Comparison of ENCODE assay signal across 8 mouse cellular contexts in genomic region chr8:84256458-84256821, GRCm38 (mm10). TPM values are rescaled to one million over a fixed set of nuclear protein-coding genes. Genes with fewer than 3 reads are reported as not detected.
DNase-seq lines count a peak whose midpoint lies in the region; ATAC-seq lines count a peak whose summit lies in the region.

No protein-coding gene starts in this region.

- ATAC-seq in hindbrain, embryonic 11.5 days (ENCODE audit: low FRiP score) = peak; percentile 28; the same call in 1 of the 2 replicates
- ATAC-seq in liver, embryonic 16.5 days (ENCODE audit: low read depth) = peak; percentile 31
- ATAC-seq in neural tube, embryonic 15.5 days (ENCODE audit: low FRiP score) = peak; percentile 36; the same call in 1 of the 2 replicates

- H3K4me1 ChIP-seq in hindbrain, embryonic 11.5 days (replicated peaks; ENCODE audit: control insufficient read depth, insufficient read depth, low read length) = 0 out of 2 replicates have a peak, but pooled peaks cover 5% of the 10 kb centered on the region
- peaks cover 17% of the 10 kb centered on the region for H3K4me1 ChIP-seq in liver, embryonic 16.5 days (ENCODE audit: control insufficient read depth, low read depth, low read length)
- peaks cover 20% of the 10 kb centered on the region for H3K4me1 ChIP-seq in neural tube, embryonic 15.5 days

- no peaks in the 10 kb centered on the region for H3K27me3 ChIP-seq in hindbrain, embryonic 11.5 days (ENCODE audit: control insufficient read depth, insufficient read depth, low read length)
- H3K27me3 ChIP-seq in liver, embryonic 16.5 days (ENCODE audit: control insufficient read depth, insufficient read depth, low read depth, low read length) = no peaks in the 10 kb centered on the region
- H3K27me3 ChIP-seq in neural tube, embryonic 15.5 days (replicated peaks) = no peaks in the 10 kb centered on the region

- peak; percentile 52 for DNase-seq in cerebellum, adult 11-12 months
- DNase-seq in cerebellum, postnatal 10 days = no peak
- DNase-seq in thymus, postnatal 0 days (ENCODE audit: low spot score) = peak; percentile 44
- no peak for DNase-seq in thymus, postnatal 25 days
- peak; percentile 60 for DNase-seq in hindbrain, embryonic 11.5 days (ENCODE audit: low spot score)
- DNase-seq in thymus, postnatal 10 days (ENCODE audit: low spot score in 2 of 2) = no peak

- peak overlapping the region; percentile 74 for H3K9ac ChIP-seq in hindbrain, embryonic 11.5 days (ENCODE audit: low read depth, low read length)
- peak overlapping the region; percentile 78 for H3K9ac ChIP-seq in liver, embryonic 16.5 days (ENCODE audit: low read depth, low read length)
- H3K9ac ChIP-seq in neural tube, embryonic 15.5 days (replicated peaks) = peak overlapping the region; percentile 85

- WGBS in hindbrain, embryonic 11.5 days = 17% methylated on average over 6 of the region's 6 CpGs
- WGBS in liver, embryonic 16.5 days (ENCODE audit: insufficient replicate concordance) = 11% methylated on average over 6 of the region's 6 CpGs
- 14% methylated on average over 6 of the region's 6 CpGs for WGBS in neural tube, embryonic 15.5 days

- peak overlapping the region; percentile 84; the same call in 1 of the 2 replicates for H3K27ac ChIP-seq in hindbrain, embryonic 11.5 days (ENCODE audit: low read depth, low read length)
- H3K27ac ChIP-seq in liver, embryonic 16.5 days (ENCODE audit: low read length) = peak overlapping the region; percentile 90
- H3K27ac ChIP-seq in neural tube, embryonic 15.5 days (replicated peaks) = peak overlapping the region; percentile 93

- peaks cover 6% of the 10 kb centered on the region; the same call in 1 of the 2 replicates for H3K36me3 ChIP-seq in hindbrain, embryonic 11.5 days (ENCODE audit: control insufficient read depth, insufficient read depth, low read length)
- peaks cover 8% of the 10 kb centered on the region for H3K36me3 ChIP-seq in liver, embryonic 16.5 days (ENCODE audit: control insufficient read depth, insufficient read depth)
- H3K36me3 ChIP-seq in neural tube, embryonic 15.5 days = peaks cover 70% of the 10 kb centered on the region

- H3K4me2 ChIP-seq in hindbrain, embryonic 11.5 days (replicated peaks; ENCODE audit: low read depth, low read length) = peak overlapping the region; percentile 94
- H3K4me2 ChIP-seq in liver, embryonic 16.5 days (ENCODE audit: low read depth, low read length) = peak overlapping the region; percentile 100
- peak overlapping the region; percentile 94 for H3K4me2 ChIP-seq in neural tube, embryonic 15.5 days

- H3K4me3 ChIP-seq in hindbrain, embryonic 11.5 days (ENCODE audit: low read depth, low read length) = peak overlapping the region; percentile 72
- peak overlapping the region; percentile 78 for H3K4me3 ChIP-seq in liver, embryonic 16.5 days (ENCODE audit: low read depth, low read length)
- peak overlapping the region; percentile 78 for H3K4me3 ChIP-seq in neural tube, embryonic 15.5 days (replicated peaks)

- no peaks in the 10 kb centered on the region for H3K9me3 ChIP-seq in hindbrain, embryonic 11.5 days (ENCODE audit: control insufficient read depth, low read length)
- H3K9me3 ChIP-seq in liver, embryonic 16.5 days (replicated peaks; ENCODE audit: control insufficient read depth, low read length) = no peaks in the 10 kb centered on the region
- H3K9me3 ChIP-seq in neural tube, embryonic 15.5 days (replicated peaks) = no peaks in the 10 kb centered on the region

RNA-seq across cellular contexts. Expression of gene Mri1, which starts 0.7 kb away (rescaled TPM):
- polyA plus RNA-seq in thymus, postnatal 0 days (2015; fragmentation: Nextera tagmentation; extraction: Ambion mirVana) = 80.0 and 85.4 TPM in 2 replicates
- 49.8 and 51.2 TPM in 2 replicates for polyA plus RNA-seq in hindbrain, embryonic 11.5 days (2014; fragmentation: Nextera tagmentation; extraction: Ambion mirVana)
- 27.1 and 27.9 TPM in 2 replicates for polyA plus RNA-seq in liver, embryonic 16.5 days (2015; fragmentation: Nextera tagmentation; extraction: Ambion mirVana)
- polyA plus RNA-seq in neural tube, embryonic 15.5 days (2015; fragmentation: Nextera tagmentation; extraction: Ambion mirVana) = 51.5 and 58.8 TPM in 2 replicates

RNA-seq across cellular contexts. Expression of gene D8Ertd738e, which starts 6.9 kb away (rescaled TPM):
- 403 and 424 TPM in 2 replicates for polyA plus RNA-seq in thymus, postnatal 0 days (2015; fragmentation: Nextera tagmentation; extraction: Ambion mirVana)
- polyA plus RNA-seq in hindbrain, embryonic 11.5 days (2014; fragmentation: Nextera tagmentation; extraction: Ambion mirVana) = 298 and 313 TPM in 2 replicates
- 175 and 185 TPM in 2 replicates for polyA plus RNA-seq in liver, embryonic 16.5 days (2015; fragmentation: Nextera tagmentation; extraction: Ambion mirVana)
- polyA plus RNA-seq in neural tube, embryonic 15.5 days (2015; fragmentation: Nextera tagmentation; extraction: Ambion mirVana) = 263 and 280 TPM in 2 replicates

RNA-seq across cellular contexts. Expression of gene Ccdc130, which starts 13.7 kb away (rescaled TPM):
- polyA plus RNA-seq in thymus, postnatal 0 days (2015; fragmentation: Nextera tagmentation; extraction: Ambion mirVana) = 19.7 and 24.5 TPM in 2 replicates
- polyA plus RNA-seq in hindbrain, embryonic 11.5 days (2014; fragmentation: Nextera tagmentation; extraction: Ambion mirVana) = 21.3 and 27.4 TPM in 2 replicates
- 5.6 and 6.2 TPM in 2 replicates for polyA plus RNA-seq in liver, embryonic 16.5 days (2015; fragmentation: Nextera tagmentation; extraction: Ambion mirVana)
- 22.1 and 23.0 TPM in 2 replicates for polyA plus RNA-seq in neural tube, embryonic 15.5 days (2015; fragmentation: Nextera tagmentation; extraction: Ambion mirVana)

RNA-seq across cellular contexts. Expression of gene Zswim4, which starts 19.6 kb away (rescaled TPM):
- 12.7 and 13.2 TPM in 2 replicates for polyA plus RNA-seq in thymus, postnatal 0 days (2015; fragmentation: Nextera tagmentation; extraction: Ambion mirVana)
- 22.5 and 26.1 TPM in 2 replicates for polyA plus RNA-seq in hindbrain, embryonic 11.5 days (2014; fragmentation: Nextera tagmentation; extraction: Ambion mirVana)
- 2.2 and 2.8 TPM in 2 replicates for polyA plus RNA-seq in liver, embryonic 16.5 days (2015; fragmentation: Nextera tagmentation; extraction: Ambion mirVana)
- 14.8 and 16.0 TPM in 2 replicates for polyA plus RNA-seq in neural tube, embryonic 15.5 days (2015; fragmentation: Nextera tagmentation; extraction: Ambion mirVana)

Comparison
In these comparisons a context has a peak if more than half of its experiments do, and no peak if none do; other contexts are left out.
1. DNase-seq: peak in cerebellum, adult 11-12 months (single experiment), thymus, postnatal 0 days (single experiment) and hindbrain, embryonic 11.5 days (single experiment); none in cerebellum, postnatal 10 days (0 of 2), thymus, postnatal 25 days (single experiment) and thymus, postnatal 10 days (0 of 2).
2. Peak in every context shown above with its lines, with median percentiles within 50 percentile points of each other: ATAC-seq, H3K27ac ChIP-seq, H3K4me2 ChIP-seq, H3K4me3 ChIP-seq and H3K9ac ChIP-seq.